Mouse (Mus musculus): ENCODE results near the gene Cops3.
A peak's percentile ranks its signal among the peaks of the same experiment; 100 is the strongest.
"Not testable (repeated sequence)": the region's sequence is repeated elsewhere in the genome, so short reads cannot be mapped to it uniquely, and the experiment has no call there.

Cops3 gene

GRCm38 (mm10) chr11:59839459-59840126 is at the start of gene Cops3:
Cops3 (minus strand) TSS chr11:59839838.
- DNase-seq (ENCODE audit: low spot score in 2 of 2) = peak; percentile 91 to 95

GRCm38 (mm10) chr11:59888151-59888550 is 48.5 kb upstream of the Cops3 start:
- DNase-seq (ENCODE audit: low spot score in 2 of 2) = no peak

DNA sequence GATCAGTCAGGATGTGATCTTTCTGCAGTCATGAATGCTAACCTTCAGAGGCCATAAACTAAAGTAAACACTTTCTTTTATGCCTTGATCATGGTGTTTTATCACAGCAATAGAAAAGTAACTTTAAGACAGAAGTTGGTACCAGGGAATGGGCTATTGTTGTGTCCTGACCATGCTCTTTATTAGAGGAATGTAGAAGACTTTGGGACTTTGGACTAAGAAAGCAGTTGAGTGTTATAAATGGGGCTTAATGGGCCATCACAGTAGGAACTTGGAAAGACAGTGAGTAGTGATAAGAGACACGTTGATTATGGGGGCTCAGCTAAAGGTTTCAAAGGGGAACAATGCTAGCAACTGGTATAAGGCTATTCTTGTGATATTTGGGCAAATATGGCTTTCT is 47.3 kb upstream of the Cops3 start:
- DNase-seq (ENCODE audit: low spot score in 2 of 2) = no peak

DNA sequence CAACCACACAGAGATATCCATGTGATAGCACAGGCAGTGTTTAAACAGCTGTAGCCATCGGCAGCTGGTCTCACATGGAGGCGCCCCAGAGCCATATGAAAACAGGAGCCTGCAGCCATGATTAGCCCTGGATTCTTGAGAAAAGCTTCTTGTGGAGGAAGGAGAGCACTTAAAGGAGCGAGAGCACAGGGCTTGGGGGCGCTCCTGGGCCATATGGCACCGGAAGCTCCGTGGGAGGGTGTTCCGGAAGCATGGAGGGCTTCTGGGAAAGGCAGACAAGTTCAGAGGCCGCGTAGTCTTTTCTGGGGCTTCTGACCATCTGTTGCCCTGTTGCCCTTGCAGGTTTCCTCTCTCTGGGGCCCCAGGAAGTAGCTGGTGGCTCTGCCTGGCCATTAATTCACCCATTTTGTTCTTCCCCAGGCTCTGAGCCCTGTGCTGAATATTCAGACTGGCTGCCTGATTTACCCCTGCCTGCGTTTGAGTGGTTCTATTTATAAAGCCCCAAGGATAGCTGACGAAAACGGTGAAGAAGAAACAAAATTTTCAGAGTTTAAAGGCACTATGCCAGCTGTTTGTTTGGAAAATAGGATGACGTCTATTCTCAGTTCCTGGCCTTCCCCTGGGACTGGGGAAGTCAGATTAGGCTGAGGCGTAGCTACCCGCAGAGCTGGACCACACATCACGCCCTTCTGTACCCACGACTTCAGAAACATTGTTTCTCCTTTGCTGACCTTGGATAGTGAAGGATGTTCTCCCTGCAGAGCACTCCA is 45.8 kb upstream of the Cops3 start:
- peak in 1 of 2 experiments; percentile 27 for DNase-seq (ENCODE audit: low spot score in 2 of 2)

- peak; percentile 59 to 86 for DNase-seq (ENCODE audit: low spot score in 2 of 2)
Measured at GRCm38 (mm10) chr11:59880031-59880430, 40.4 kb upstream of the Cops3 start.

DNA sequence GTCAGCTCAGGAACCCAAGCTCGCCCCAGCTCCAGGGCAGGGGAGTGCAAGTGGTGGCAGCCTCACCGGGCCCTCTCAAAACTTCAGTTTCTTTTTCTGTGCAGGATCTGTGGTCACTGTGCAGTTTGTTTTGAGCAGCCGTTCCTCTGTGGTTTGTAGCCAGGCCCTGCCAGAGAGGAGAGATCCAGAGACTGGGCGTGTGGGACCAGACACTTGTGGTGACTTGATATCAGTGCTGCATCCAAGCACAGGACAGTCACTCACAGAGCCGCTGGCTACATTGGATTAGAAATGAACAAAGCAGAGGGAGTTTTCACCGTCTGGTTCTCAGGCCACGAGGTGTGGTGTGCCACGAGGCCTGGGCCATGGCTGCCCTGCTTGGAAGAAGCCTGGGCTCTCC is 32.5 kb upstream of the Cops3 start:
- DNase-seq (ENCODE audit: low spot score in 2 of 2) = no peak

DNA sequence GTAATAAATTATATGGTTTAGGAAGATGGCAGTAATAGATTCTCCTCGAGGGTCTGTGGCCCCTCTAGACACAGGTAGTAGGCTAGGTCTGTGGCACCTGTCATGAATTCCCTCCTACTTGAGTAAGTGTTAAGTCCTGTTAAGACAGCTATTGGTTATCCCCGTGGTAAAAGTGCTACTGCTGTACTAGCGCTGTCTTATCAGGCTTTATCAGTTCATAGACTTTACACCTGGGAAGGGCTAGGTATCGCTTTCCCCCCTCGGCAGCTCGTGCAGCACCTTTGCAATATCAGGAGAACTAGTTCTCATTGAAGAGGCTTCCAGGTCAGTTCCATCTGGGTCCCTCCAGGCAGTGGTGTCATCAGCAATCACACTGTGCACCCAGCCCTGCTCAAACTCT is 24.7 kb upstream of the Cops3 start:
- no peak for DNase-seq (ENCODE audit: low spot score in 2 of 2)

GRCm38 (mm10) chr11:59860467-59860866 is 20.8 kb upstream of the Cops3 start:
- no peak for DNase-seq (ENCODE audit: low spot score in 2 of 2)

GRCm38 (mm10) chr11:59852865-59853264 is 13.2 kb upstream of the Cops3 start:
- no peak for DNase-seq (ENCODE audit: low spot score in 2 of 2)

DNA sequence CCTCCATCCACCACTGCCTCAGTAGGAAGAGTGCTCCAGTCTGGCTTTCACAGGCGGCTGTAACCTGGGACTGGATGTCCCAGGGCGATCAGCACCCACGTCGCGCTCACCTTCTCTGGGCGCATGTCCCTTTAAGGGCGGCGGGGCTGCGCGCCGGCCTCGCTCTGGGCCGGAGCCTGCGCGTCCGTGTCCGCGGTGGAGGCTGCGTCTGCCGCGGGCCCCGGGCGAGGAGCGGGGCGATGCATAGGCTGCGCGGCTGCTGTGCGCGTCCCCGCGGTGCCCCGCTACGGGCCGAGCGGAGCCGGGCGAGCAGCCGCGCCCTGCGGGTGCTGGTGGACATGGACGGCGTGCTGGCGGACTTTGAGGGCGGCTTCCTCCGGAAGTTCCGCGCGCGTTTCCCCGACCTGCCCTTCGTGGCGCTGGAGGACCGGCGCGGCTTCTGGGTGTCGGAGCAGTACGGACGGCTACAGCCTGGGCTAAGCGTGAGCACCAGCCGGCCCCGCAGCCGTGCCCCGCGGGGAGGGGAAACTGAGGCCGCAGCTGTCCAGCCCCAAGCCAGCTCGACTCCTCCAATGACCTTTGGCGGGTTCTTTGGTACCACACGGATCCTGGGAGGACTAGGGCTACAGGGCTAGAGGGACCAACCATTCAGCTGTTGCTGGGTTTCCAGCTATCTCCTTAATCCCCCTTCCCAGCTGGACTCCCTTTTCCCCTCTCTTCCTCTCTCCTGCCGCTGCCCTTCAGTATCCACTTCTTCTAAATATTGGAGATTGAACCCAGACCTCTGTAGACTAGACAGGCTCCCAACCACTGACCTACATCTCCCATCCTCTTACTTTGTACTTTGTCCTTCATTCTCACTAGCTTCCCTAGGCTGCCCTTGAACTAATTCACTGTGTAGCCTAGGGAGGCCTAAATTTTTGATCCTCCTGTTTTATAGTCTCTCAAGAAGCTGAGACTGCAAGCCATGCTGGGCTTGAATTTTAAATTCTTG is 8.6 kb upstream of the Cops3 start:
- DNase-seq (ENCODE audit: low spot score in 2 of 2) = peak; percentile 75 to 89

GRCm38 (mm10) chr11:59847131-59847530 is 7.5 kb upstream of the Cops3 start:
- DNase-seq (ENCODE audit: low spot score in 2 of 2) = peak; percentile 59 to 77

DNA sequence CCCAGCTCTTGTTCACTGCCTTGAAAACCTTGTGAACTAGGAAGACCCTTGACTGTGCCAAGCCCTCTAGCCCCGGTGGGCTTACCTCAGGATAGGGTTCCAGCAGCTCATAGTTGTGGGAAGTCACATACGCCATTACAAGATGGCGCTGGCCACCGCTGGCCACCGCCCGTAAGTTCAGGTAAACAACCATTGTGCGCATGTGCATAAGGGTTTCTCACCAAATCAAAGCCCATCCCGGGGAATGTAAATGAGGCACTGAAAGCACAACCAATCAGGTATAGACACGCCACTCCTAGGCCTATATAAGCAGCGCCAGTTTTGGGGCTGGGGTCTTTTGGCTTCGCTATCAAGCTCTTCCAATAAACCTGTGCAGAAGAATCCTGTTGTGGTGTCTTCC is 6.7 kb upstream of the Cops3 start:
- DNase-seq (ENCODE audit: low spot score in 2 of 2) = no peak

DNA sequence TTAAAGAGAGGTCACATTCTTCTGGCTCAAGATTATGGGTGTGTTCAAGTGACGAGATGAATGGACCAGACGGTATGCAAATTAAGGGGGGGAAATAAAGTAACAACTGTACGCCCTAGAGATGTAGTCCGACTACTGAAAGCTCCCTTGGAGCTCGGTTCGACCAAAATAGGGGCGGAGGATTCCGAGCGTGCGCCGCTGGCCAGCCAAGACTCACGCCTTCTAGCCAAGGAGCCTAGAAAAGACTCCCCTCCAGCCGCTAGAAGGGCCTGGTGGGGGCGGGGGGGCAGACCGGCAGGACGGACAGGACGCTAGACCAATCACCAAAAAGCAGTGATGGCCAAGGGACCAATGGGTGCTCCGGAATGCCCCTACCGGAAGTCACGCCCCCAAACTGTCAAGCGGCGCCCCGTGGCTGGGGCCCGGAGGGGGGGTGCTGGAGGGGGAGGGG is 605 bp downstream of the Cops3 start, which contains the start of gene Nt5m:
TSS of gene Nt5m (plus strand) at position 440 of the 451 bp plus-strand sequence.
- peak; percentile 94 to 97 for DNase-seq (ENCODE audit: low spot score in 2 of 2)

DNA sequence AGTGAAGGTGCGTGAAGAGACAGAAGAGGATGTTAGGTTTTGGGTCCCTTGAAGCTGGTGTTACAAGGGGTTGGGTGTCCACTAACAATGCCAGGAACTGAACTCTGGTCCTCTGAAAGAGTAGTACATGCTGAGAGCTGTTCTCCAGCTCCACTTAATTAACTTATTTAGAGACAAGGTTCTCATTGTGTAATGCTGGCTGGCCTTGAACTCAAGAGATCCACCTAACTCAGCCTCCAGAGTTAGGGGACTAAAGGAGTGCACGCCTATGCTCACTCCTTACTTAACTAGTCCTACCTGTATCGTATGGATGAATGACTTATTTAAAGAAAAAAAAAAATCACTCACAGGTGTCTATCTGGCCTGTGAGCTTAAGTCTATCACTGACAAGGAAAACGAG is 1.2 kb downstream of the Cops3 start:
- no peak for DNase-seq (ENCODE audit: low spot score in 2 of 2)

- DNase-seq (ENCODE audit: low spot score in 2 of 2) = not testable (repeated sequence)
Measured at GRCm38 (mm10) chr11:59837789-59838188, 1.8 kb downstream of the Cops3 start.

- no peak for DNase-seq (ENCODE audit: low spot score in 2 of 2)
Measured at GRCm38 (mm10) chr11:59821625-59822024, 18.0 kb downstream of the Cops3 start.

GRCm38 (mm10) chr11:59817916-59818315 is 21.7 kb downstream of the Cops3 start:
- no peak for DNase-seq (ENCODE audit: low spot score in 2 of 2)

DNA sequence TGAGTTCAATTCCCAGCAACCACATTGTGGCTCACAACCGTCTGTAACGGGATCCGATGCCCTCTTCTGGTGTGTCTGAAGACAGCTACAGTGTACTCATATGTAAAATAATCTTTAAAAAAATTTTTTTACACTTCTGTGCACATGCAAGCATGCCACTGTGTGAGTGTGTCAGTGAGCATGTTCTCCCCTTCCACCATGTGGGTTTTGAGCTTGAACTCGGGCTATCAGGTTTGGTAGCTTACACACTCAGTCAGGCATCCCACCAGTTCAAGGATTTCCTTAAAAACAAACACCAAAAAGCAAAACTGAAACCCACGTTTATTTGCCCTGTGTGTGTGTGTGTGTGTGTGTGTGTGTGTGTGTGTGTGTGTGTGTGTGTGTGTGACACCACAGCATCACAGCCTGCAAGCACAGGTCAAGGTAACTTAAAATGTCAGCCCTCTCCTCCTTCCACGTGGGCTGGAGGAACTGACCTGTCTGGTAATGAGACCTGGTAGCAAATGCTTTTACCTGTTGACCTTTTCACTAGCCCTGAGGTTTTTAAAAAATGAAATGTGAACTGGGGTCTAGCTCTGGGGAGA is 24.1 kb downstream of the Cops3 start:
- no peak for DNase-seq (ENCODE audit: low spot score in 2 of 2)

DNA sequence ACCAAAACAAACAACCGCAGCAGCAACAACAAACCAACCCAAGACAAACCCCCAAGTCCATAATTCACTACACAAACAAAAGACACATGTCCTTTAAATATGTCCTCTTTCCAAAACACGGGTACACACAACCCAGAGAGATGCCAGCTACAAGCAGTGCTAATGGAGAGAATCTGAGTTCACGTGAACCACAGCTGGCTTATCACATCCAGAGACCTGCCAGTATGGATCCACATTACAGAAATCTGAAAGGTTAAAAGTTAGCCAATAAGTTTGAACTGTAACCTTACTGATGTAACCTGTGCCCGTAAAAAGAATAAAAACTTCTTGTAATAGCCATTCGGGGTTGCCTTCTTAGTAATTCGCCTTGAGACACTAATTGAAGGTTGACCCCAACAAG is 24.7 kb downstream of the Cops3 start:
- no peak for DNase-seq (ENCODE audit: low spot score in 2 of 2)

GRCm38 (mm10) chr11:59814311-59814710 is 25.3 kb downstream of the Cops3 start:
- DNase-seq (ENCODE audit: low spot score in 2 of 2) = no peak

DNA sequence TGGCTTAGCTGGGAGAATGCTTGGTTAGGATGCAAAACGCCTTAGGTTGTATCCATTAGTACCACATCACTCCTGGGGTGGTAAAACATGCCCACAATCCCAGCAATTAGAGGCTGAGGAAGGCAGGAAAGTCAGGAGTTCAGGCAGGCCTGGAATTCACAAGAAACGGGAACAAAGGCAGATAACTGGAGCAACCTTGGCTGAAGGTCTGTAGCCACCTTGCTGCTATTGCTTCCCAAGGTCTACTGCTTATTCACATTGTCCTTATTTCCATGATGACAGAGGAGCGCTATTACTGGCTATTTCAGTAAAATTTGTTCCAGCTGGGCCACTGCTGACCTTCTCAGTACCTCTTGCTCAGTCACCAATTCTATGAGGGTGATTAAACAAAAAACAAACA is 26.4 kb downstream of the Cops3 start:
- no peak for DNase-seq (ENCODE audit: low spot score in 2 of 2)

DNA sequence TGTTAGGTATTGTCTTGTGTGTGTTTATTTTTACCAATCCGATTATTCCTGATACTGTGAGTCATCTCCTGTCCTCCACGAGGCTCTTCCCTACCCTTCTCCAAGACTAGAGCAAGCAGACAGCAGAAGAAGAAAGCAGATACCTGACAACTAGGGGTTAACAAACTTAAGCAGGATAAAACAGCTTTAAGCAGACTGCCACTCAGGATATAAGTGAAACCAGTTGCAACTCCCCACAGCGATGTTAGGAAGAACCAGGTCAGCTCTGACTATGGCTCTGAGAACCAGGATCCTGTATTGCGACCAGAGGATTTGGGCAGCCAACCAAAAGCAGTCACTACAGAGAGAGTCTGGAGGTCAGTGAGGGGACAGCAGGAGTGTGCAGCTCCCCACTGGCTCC is 28.4 kb downstream of the Cops3 start:
- no peak for DNase-seq (ENCODE audit: low spot score in 2 of 2)

All from spleen, postnatal 4 days (tissue).